Mouse (Mus musculus): ENCODE data around the gene Lypd3.

DNA sequence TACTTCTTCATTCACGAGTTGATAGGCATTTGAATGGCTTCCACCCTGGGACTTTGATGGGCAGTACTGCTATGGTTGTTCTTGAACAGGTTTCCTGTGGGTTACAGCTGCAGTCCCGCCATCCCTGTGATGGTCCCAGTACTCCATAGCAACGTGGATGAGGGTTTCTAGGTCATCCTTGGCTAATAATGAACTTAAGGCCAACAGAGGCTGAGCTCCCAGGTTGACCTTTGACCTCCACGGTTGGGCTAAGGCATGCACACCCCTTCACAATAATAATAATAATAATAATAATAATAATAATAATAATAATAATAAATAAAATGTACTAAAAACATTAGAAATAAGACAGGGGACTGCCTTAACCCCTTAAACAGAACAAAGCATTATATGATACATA lies 38.2 kb upstream of the Lypd3 start:
- TF ChIP-seq POLR2A (IDR thresholded peaks at IDR 0.05; ENCODE audit: insufficient read depth, low read length) (no peak), CTCF (IDR thresholded peaks at IDR 0.05; ENCODE audit: low read depth, low read length) (no peak), EP300 (IDR thresholded peaks at IDR 0.05; ENCODE audit: insufficient read depth, low read depth, low read length) (no peak)
